Mouse (Mus musculus) brain, embryonic 14.5 days (tissue): ENCODE data around the gene Rad51b.

Experiments used
- CTCF ChIP-seq: fragments of 200-500 bp; IDR thresholded peaks from 2 replicates; pipeline ENCODE4 v1.5.1; 2012; ENCODE audit warnings: inconsistent platforms, mild to moderate bottlenecking, moderate library complexity, borderline replicate concordance; ENCODE audit not compliant: insufficient read depth, insufficient read length; ENCODE audit errors: extremely low read depth
- POLR2A ChIP-seq: fragments of 200-500 bp; IDR thresholded peaks from 2 replicates; pipeline ENCODE4 v1.6.1; 2012; ENCODE audit warnings: mild to moderate bottlenecking, inconsistent platforms, borderline replicate concordance; ENCODE audit not compliant: poor library complexity, insufficient read depth, insufficient read length, severe bottlenecking; ENCODE audit errors: extremely low read depth

- TF ChIP-seq CTCF, result no peak
- TF ChIP-seq POLR2A, result no peak
Measured at GRCm38 (mm10) chr12:79629945-79630850, 333.1 kb downstream of the Rad51b start.
